Mouse (Mus musculus) kidney, postnatal 25 days (tissue): ENCODE measurements at regions not wholly inside any gene's neighbourhood (a gene's known extent, or its start where the extent isn't known, plus 50 kb on each side); places are given as distances from the start of the nearest gene placed in this dataset.

ENCODE experiments used
- DNase-seq, 2 experiments: peaks; one replicate each; pipeline ENCODE4 v3.0.0; 2021; ENCODE audit warnings: mixed read lengths in 2 of 2

DNA sequence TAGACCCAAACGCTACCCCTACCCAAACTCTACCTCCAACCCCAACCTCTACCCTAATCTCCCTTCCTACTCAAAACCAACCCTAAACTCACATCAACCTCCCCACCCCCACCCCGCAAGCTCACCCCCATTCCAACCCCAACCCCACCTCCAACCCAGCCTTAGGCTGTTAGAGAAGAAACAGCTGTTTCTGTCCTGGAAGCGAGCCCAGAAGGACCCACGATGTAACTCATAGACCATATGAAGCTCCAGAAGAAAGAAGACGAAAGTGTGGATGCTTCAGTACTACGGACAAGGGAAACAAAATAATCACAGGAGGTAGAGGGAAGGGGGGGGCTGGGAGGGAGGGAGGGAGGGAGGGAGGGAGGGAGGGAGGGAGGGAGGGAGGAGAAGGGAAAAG lies 58.4 kb downstream of the Sox11 start:
- DNase-seq = no peak

DNA sequence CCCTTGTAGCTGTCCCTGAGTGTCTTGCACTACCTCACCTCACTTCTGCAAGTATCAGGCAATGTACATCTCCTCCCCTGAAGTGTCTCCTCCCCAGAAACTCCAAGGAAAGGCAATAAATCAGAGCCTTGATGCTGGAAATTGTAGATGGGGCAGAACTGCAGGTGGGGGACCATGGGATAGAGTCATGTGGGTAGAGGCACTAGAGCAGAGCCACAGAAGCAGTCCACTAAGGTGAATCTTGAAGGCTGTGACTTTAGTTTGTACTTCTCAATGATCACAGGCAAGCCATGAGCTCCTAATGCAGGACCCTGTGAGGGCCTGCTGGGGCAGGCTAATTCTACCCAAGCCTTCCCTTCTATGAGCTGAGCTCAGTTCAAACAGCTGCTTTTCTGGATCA lies 80.4 kb downstream of the Sox11 start:
- no peak for DNase-seq

- peak; percentile 54 to 75 for DNase-seq
These were observed 88.2 kb downstream of the Sox11 start for GRCm38 (mm10) chr12:27254125-27254524.

GRCm38 (mm10) chr12:27251521-27251920 lies 90.9 kb downstream of the Sox11 start:
- DNase-seq = no peak

GRCm38 (mm10) chr12:27248545-27248855 lies 93.9 kb downstream of the Sox11 start:
- no peak for DNase-seq

DNA sequence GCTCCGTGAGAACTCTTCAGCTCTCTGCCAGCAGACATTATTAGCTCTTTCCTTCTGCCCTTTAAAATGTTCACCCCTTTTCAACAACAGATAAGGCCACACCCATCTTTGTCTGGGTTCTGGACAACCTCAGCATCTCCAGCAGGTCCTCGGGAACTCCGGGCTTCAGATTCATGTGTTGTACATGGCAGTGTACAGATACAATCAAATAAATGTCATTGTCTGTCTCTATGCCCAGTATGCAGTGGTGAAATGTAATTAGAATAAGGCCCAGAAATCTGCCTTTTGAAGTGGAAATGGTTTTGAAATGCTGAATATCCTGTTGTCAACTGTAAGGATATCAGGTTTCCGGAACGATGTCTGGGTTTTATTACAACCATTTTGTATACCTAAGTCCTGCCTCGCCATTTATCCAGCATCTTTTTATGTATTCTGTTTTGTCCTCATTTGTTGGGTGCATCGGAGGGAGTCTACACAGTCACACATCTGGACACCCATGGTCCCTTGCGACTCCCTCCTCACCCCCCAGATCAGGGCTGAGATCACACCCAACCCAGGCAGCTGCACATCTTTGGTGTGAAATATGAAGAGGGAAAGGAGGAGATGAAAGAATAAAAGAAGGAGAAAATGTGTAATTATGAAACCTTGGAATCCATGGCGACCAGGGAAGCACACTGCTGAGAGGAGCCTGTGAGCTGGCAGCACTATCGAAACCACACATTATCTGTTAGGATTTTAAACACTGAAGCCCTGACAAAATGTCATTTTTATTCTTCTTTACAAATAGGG lies 94.4 kb downstream of the Sox11 start:
- DNase-seq = no peak

GRCm38 (mm10) chr12:27235748-27236147 lies 106.6 kb downstream of the Sox11 start:
- DNase-seq = no peak

- no peak for DNase-seq
These were observed 120.8 kb downstream of the Sox11 start for GRCm38 (mm10) chr12:27221541-27221940.

DNA sequence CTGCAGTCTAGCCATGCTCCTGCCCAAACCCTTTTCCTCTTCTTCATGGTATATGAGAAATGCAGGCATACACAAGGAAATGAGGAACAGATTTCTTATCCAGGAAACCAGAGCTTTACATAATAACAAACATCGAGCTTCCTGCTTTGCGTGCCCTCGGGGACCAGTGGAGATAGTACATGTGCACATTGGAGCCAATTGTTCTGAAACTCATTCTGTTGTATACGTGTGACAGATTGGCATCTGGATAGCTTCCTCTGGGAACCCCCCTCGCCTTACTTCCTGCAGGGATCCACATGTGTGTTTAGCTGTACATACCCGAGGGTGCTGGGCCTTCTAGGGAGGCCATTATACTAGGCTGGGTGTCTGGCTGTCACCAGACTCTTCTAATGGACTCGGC lies 141.2 kb downstream of the Sox11 start:
- DNase-seq = no peak

DNA sequence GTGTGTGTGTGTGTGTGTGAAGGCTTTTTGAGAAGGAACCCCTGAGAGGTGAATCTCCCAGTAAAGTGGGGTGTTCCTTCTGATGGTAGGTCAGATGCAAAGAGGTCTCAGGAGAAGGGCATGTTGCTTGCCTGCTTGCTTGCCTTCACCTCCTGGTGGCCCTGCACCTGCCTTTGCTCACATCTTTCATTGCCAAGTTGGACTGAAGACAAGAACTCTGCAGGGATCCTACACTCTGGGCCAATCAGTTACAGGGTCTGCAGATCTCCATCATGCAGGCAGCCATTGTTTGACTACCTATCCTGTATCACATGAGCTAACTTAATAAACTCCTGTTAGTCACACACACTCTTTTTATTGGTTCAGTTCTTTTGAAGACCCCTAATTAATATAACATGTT lies 148.4 kb downstream of the Sox11 start:
- no peak for DNase-seq

DNA sequence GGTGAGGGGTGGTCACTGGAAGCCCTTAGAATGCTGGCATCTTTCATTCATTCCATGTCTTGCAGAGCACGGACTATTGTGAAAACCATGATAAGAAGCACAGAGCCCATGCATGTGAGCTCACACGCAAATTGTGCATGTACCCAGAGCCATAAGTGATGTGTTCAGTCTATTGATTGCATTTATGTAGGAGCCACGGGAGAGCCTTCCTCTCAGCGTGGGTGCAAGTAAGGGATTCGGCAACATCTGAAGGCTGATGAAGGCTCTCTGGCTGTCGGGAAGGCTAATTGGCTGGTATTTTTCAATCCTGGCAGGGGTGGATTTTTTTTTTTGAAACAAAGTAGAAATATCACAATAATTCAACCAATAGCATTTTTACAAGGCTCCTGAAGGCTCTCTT lies 150.5 kb downstream of the Sox11 start:
- no peak for DNase-seq

GRCm38 (mm10) chr12:27187480-27187879 lies 154.9 kb downstream of the Sox11 start:
- DNase-seq = no peak

- no peak for DNase-seq
These were observed 159.7 kb downstream of the Sox11 start for GRCm38 (mm10) chr12:27182397-27183375.

- peak in 1 of 2 experiments; percentile 5 for DNase-seq
These were observed 168.8 kb downstream of the Sox11 start for GRCm38 (mm10) chr12:27173561-27173960.

GRCm38 (mm10) chr12:27173151-27173550 lies 169.2 kb downstream of the Sox11 start:
- DNase-seq = no peak

DNA sequence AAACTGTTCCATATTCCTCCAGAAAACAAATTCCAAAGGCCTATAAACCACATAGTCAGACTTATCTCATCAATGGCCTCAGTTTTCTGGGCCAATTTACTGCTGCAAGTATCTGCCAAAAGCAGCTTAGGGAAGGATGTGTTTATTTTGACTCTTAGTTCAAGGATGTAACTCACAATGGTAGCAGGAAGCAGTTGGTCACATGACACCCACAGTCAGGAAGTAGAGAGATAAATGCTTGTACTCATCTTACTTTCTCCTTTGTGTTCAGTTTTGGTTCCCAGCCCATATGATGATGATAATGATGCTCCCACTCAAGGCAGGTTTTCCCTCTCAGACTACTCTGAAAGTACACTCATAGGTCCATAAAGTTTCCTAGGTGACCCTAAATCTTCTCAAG lies 170.8 kb downstream of the Sox11 start:
- DNase-seq = no peak

- DNase-seq = no peak
These were observed 177.4 kb downstream of the Sox11 start for GRCm38 (mm10) chr12:27164920-27165504.

- no peak for DNase-seq
These were observed 182.2 kb downstream of the Sox11 start for GRCm38 (mm10) chr12:27160063-27160686.

- DNase-seq = no peak
These were observed 182.8 kb downstream of the Sox11 start for GRCm38 (mm10) chr12:27159416-27160062.

GRCm38 (mm10) chr12:27150871-27151853 lies 191.2 kb downstream of the Sox11 start:
- no peak for DNase-seq

DNA sequence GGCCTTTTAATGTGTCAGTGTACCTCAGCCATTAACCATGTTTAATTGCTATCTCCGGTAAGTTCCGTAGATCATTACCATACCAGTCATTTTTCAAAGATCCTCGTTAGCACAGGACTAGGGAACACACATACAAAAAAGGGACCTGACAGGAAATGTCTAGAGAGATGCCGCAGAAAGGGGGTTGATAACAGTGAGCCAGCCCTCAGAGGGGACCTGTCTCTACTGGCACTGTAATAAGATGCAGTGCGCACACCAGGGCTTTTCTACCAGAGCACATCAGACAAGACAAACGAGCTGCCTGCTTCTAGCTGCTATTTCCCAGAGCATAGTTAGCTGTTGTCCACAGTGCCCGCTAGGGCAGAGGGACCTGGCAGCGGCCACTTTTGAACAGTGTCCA lies 199.1 kb downstream of the Sox11 start:
- no peak for DNase-seq
